Mouse (Mus musculus) lung, postnatal 10 days (tissue): Measurements from ENCODE around the gene H2-Eb2.
A peak's percentile ranks its signal among the peaks of the same experiment; 100 is the strongest.

Experiments
- DNase-seq: peaks from one replicate; pipeline ENCODE4 v3.0.0; 2021

The H2-Eb2 gene

GRCm38 (mm10) chr17:34363676-34364310 is 38.3 kb downstream of the H2-Eb2 start:
- DNase-seq, result no peak

- no peak for DNase-seq
Observed at GRCm38 (mm10) chr17:34365031-34365430, 39.6 kb downstream of the H2-Eb2 start.

GRCm38 (mm10) chr17:34370563-34370962 is 45.1 kb downstream of the H2-Eb2 start:
- no peak for DNase-seq

- DNase-seq, result no peak
Observed at GRCm38 (mm10) chr17:34373055-34373709, 47.7 kb downstream of the H2-Eb2 start.

- DNase-seq, result no peak
Observed at GRCm38 (mm10) chr17:34376847-34377246, 51.4 kb downstream of the H2-Eb2 start, which contains the start of gene Btnl1. TSS of gene Btnl1 (plus strand) at chr17:34377132.

- DNase-seq, result no peak
Observed at GRCm38 (mm10) chr17:34377450-34378209, 52.2 kb downstream of the H2-Eb2 start.

GRCm38 (mm10) chr17:34378716-34379115 is 53.3 kb downstream of the H2-Eb2 start:
- DNase-seq, result no peak

GRCm38 (mm10) chr17:34379451-34379850 is 54.0 kb downstream of the H2-Eb2 start:
- DNase-seq, result no peak

GRCm38 (mm10) chr17:34381876-34382275 is 56.4 kb downstream of the H2-Eb2 start:
- no peak for DNase-seq

GRCm38 (mm10) chr17:34383212-34383611 is 57.7 kb downstream of the H2-Eb2 start:
- peak; percentile 24 for DNase-seq

- DNase-seq, result no peak
Observed at GRCm38 (mm10) chr17:34384699-34385098, 59.2 kb downstream of the H2-Eb2 start.

GRCm38 (mm10) chr17:34386656-34387055 is 61.2 kb downstream of the H2-Eb2 start:
- no peak for DNase-seq

- peak; percentile 61 for DNase-seq
Observed at GRCm38 (mm10) chr17:34388513-34388912, 63.0 kb downstream of the H2-Eb2 start.
